Mouse (Mus musculus): ENCODE data around the gene Tdp1.

The Tdp1 gene

DNA sequence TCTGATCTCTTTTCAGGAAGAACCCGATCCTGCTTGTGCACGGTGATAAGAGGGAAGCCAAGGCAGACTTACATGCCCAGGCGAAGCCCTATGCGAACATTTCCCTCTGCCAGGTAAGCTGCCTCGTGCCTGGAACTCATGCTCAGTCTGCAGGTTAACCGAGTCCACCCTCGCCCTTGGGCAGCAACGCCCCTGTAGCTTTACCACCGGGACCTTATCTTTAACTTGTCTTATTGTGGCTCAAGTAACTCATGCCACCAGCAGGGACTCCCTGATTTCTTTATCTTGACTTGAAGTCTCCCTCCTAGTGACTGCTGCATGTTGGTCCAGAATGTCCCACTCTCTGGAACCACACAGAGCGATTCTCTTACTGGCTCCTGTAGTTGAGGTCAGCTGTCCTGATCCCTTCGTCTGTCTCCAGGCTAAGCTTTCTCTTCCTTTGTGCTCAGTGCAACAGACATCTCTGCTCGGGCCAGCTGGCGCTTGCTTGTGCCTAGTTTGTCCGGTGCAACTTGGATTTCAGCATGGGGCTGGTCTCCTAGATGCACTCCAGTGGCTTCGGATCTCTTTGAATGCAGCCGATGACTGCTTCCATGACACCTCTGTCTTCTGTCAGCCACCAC lies 14.0 kb downstream of the Tdp1 start:
- no peak for DNase-seq

DNA sequence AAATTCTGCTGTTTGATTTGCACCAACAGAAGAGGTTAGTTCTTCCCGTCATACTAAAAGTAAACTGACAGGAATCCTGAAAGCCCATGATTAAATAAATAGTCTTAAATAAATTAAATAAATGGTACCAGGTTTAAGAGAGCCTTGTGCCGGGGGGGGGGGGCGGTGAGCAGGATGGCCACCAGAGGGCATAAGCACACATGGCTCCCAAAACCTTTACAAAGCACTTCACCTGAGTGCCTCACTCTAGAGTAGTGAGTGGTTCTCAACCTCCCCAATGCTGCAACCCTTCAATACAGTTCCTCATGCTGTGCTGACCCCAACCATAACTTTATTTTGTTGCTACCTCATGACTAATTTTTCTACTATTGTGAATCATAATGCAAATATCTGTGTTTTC lies 15.7 kb downstream of the Tdp1 start:
- no peak for DNase-seq

DNA sequence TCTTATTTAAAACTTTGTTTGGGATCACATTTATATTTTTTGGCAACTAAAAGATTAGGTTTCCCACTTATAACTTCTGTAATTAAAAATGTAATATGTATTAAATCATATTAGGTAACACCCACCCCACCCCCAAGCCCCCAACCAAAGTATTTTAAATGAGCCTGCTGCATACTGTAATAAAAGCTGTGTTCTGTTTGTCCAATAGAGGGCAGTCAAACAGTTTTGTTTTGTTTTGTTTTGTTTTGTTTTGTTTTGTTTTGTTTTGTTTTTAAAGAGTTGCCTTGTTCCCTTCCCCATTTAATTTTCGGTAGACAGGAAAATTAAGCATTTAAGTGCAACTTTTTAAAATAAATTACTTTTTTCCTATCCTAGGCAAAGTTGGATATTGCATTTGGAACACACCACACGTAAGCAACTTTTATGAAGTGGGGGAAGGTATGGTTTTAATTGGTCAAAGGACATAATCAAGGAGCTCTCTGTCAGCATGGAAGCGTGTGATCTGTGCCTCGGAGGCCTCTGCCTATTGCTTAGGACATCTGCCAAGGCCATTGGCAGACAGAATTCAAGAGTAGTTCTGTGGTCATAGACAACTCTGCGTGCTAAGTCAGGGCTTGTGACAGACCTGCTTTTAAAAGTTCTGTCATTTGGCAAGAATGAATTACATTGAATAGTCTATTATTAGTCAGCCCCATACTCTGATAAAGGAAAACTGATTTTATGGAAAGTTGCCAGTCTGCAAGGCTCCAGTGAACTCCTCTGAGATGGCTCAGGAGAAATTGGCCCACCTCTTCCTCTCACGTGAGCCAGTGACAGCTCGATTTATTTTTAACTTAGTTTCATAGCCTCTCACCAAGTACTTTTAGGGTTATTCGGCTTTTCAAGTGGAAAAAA lies 17.9 kb downstream of the Tdp1 start:
- peak in 1 of 2 experiments; percentile 30 for DNase-seq

DNA sequence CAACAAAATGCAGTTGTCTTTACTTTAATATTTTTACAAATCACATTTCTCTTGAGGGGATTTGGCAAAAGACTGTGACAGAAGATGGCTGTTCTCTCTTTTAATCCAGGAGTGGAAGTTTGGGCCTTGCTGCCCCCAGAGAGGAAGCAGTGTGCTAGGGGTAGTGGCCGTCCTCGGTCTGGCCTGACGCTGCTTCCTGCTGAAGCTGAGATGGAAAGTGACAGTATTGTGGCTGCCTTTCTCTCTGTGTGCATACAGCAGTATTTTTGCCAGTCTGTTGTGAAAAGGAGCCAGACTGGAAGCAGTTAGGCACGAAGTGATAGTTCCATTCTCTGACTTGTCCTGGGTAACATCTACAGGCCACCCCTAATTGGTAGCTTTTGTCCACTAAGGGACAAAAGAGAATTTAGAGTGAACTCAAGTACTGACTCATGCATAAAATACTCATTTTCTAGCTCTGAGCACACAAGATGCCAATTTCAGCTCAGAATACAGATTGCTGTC lies 18.6 kb downstream of the Tdp1 start:
- DNase-seq: peak; percentile 24 to 37

DNA sequence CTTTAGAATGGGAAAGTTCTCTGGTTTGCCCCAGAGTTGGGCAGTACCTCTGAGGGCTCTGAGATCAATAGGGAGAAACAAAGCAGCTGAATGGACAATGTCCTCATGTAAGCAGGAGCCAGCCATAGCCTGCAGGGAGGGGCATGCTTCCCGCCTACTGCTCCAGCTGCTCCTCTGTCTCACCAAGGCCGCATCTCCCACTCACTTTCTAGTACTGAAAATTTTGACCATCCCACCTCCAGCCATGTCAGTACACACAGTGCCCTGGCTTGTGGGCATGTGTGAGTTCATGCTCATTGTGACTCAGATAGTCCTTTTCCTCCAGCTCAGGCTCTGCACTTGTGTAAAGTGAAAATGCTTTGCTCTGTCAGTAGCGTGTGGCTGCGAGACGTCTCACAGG lies 20.2 kb downstream of the Tdp1 start:
- DNase-seq: no peak

DNA sequence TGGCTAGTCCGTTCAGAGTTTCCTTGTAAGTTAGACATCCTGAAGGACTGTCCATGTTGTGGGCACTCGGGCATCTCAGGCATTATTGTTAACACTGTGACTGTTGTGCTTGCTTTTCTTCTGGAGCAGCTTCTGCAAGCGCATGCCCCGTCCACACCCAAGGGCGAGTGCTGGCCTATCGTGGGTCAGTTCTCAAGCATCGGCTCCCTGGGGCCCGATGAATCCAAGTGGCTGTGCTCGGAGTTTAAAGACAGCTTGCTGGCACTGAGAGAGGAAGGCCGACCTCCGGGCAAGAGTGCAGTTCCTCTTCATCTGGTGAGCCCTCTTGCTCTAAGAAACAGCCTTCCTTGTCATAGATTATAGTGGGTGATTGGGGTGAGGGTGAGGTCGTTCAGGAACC lies 27.1 kb downstream of the Tdp1 start:
- DNase-seq: peak; percentile 44 to 62

DNA sequence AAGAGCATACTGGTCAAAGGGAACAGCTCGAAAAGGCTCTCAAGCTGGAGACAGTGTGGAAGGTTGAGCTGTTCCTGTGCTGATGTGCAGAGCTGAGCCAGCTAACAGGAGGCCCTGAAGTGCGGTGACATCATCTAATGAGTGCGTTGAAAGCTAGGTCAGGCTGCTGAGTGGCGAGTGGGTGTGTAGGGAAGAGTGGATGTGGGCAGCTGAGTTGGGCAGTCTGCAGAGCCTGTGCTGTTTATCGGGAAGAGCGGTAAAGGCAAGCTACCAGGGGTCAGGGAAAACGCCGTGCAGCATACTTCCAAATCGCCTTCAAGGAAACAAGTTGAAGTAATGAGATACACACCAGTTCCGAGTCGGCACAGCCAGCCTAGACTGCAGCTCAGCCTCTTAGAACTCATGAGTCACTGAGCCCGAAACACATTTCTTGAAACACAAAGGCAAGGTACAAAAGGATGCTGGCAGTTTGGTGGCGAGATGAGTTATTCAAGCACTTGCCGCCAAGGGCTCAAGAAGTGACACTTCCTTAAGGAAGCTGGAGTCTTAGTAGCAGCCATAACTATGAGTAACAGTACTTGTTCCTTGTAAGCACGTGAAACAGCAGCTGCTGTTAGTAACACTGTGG lies 33.6 kb downstream of the Tdp1 start:
- DNase-seq: no peak

DNA sequence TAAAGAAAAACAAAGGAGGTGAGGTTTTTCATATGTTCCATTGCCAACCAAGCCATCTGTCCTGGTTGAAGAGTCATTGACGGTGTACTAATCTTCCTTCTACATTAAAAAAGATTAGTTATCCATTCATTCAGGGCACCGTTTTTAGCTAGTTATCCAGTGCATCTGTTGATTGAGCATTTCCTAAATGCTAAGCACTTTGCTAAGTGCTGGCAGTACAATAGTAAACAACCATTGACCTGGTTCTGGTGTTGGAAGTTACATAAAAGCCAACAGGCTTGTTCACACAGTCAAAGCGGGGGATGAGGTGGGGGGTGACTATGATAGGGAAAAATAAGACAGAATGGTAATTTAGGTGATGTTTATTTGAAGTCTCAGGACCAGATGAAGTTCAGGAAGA lies 35.3 kb downstream of the Tdp1 start:
- DNase-seq: no peak

DNA sequence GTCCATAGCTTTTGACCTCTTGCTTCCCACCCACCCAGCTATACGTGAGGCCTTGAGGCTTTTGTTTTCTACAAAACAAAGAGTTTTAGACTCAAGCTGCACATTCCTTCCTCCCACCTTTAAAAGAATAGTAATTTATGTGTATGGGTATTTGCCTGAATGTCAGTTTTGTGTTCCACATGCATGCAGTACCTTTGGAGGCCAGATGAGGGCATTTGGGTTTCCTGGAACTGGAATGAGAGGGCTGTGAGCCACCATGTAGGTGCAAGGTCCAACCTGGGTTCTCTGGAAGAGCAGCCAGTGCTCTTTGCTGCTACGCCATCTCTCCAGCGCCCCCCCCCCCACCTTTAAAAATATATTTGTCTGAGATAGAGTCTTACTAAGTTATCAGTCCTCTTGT lies 36.7 kb downstream of the Tdp1 start:
- peak; percentile 49 to 55 for DNase-seq

DNA sequence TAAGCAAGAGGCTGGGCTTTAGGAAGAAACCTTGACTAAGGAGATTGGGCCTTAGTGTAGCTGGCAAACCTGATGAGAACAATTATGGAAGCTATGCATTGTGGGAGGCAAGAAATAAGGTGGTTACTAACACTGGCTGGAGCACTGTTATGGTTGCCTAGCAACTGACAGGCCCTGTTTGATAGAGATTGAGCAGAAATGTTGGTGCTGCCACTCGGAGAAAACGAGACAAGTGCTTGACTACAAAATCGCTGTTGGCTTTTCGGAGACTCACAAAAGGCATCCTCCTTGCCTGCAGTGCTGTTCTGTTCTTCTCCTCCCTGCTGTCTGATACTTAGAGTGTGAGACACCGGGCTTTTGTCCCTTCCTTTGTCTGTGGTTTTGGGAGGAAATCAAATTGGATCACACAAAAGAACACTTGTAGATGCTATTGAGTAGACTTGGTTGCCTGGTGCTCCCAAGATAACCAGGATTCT lies 38.9 kb downstream of the Tdp1 start:
- DNase-seq: no peak

DNA sequence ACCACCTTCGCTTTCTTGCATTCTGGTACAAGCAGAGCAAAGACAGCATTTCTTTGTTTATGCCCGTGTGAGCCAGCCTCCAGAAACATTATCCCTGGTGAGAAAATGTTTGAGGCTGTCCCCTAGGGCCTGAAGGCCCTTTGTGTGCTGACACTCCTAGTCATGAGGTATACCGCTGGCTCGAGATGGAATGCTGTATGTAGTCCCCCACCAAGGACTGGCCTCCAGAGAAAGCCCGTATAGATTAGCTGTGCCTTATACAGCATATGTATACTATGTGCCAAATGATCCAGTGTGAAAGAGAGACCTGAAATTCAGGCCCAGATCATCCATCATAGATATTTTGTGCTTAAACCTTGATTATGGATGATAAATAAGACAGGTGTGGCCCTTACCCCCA lies 39.4 kb downstream of the Tdp1 start:
- DNase-seq: no peak

DNA sequence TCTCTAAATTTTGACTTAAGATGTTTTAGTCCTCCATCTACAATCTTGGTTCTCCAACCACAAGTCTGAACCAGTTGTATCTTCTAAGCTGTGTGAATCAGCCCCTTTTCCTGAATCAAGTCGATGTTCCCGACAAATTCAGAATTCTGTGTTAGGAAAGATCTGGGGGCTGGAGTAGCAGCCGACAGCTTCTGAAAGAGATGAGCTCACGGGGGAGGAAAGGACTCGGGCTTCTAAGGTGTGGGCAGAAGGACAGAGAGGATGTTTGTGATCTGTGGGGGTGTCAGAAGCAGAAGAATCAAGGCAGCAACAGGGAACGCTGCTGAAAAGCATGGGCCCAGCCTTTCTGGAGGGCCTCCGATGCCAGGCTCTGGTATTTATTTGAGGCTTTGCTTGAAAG lies 44.0 kb downstream of the Tdp1 start:
- no peak for DNase-seq

DNA sequence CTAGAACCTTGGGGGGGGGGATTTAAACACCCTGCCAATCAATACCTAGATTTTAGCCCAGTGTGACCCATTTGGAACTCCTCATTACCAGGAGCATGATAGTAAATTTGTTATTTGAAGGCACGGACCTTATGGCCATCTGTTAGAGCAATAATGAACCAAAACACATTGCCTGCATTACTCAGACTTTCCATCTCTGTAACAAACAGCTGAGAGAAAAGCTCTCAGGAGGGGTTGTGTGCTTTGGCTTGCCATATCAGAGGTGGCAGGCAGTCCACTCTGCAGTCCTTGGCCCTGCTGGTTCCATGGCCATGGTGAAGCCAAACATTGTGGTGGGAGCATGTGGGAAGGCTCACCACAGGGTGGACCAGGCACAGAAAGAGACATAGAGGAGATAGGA lies 44.8 kb downstream of the Tdp1 start:
- DNase-seq: no peak

DNA sequence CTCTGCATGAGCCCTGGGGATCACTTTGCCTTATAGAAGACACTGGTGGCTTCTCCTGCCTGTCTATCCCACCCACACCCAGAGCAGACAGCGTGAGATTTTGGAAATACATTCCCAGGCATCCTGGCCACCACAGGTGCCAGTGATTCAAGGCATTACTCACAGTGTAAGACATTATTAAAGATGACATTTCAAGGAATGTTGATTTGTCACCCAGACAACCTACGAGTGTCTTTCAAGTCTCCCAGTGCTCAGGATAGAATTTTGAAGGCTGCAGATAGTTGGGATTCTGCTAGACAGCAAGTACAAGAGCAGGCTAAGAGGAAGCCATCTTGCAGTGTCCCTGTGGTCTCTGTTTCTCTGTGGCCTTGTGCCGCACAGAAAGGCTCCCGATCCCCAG lies 47.9 kb downstream of the Tdp1 start:
- DNase-seq: no peak

DNA sequence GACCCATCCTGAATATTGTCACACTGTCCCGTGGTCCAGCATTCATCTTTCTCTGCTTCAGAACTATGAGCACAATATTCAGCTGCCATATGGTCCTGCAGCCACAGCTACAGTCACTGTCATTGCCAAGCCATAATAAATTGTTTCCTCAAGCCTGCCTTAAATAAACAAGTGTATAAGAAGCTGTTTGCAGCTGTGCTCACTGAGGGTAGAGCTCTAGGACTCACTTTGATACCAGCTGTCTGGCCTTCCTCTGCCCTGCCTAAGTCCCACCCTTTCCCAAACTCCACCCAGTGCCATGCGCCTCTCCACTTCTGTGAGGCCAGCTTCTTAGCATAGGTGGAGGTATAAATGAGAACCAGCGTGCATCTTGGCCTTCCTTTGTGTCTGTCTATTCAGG lies 49.3 kb downstream of the Tdp1 start:
- no peak for DNase-seq

DNA sequence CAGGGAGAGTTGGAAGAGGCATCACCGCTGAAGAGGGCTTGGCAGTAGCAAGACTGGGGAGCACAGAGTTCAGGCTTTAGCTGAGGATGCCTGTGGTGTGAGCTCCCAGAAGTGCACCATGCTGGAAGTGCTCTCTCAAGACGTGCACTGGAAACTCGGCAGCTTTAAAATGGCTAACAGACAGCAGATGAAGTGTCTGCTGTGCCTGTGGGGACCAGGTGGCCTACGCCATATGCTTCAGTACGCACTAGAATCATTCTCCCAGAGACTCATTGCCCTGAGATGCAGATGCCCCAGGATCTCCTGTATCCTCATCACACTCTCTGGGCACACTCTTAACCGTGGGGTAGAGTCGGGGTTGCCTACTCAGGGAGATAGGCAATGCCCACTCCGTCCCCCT lies 51.1 kb downstream of the Tdp1 start:
- DNase-seq: no peak

DNA sequence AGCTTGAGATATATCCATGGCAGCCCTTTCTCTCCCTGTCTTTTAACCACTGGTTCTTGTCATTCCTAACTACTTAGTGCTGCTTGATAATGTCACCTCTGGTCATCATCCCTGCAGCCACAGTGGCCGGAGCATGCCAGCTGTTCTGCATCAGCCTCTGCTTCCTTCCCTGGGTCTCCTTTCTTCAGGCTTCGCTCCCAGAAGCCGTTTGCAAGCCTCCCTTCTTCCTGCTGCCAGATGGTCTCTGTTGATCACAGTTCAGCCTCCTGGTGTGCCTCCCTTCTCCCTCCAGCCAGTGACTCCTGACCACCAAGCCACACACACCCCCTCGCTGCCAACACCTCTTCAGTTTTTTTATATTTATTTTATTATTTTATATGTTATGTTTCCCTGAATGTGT lies 54.2 kb downstream of the Tdp1 start:
- DNase-seq: peak; percentile 73 to 79

DNA sequence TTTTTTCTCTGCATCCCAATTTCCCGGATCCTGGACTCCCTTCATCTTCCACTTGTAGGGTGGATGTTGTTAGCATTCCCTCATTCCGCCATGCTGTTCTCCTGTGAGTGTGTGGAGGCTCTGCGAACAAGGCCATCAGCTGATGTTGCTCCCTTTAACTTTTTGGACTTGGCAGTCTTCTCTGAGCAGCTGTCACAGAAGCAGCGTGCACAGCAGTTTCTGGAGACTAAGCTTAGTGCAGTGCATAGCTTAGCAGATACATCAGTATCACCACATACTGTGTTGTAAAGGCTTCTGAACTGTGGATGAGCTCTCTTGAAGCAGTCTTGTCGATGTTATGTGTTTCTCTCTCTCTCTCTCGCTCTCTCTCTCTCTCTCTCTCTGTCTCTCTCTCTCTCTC lies 54.9 kb downstream of the Tdp1 start:
- peak in 1 of 2 experiments; percentile 27 for DNase-seq

DNA sequence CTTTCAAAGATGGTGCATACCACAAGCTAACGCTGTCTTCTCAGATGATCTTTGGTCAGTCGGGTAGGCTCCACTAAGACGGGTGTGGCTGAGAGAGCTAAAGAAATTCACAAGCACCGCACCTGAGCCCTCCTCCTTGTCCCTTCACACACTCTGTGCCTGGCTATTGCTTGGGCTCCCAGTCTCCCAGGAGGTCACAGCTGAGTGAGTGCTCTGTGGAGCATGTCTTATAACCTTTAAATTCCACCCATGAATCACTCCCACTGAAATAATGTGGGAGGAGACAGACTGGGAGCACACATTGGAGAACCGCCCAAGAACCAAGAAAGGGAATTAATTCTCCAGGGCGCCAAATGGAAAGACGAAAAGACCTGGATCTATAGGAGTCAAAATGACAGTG lies 56.4 kb downstream of the Tdp1 start:
- peak; percentile 49 to 67 for DNase-seq

DNA sequence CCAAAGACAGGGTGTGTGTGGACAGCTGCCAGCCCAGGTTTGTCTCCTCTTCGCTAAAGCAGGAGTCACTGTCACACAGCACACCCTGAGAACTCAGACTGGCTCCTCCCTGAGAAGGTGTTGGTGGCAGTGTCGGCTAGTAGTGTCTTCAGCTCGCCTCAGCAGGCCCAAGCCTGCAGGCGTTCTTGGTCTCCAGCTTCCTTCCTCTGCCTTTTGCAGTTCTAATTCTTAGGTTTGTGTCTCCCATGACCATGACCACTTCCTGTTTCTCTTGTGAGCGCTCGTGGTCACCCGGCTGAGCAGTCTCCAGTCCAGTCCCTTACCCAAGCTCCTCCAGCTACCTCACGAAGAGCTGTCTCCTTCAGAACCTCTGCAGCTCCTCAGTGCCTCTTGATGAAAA lies 58.1 kb downstream of the Tdp1 start:
- no peak for DNase-seq

DNA sequence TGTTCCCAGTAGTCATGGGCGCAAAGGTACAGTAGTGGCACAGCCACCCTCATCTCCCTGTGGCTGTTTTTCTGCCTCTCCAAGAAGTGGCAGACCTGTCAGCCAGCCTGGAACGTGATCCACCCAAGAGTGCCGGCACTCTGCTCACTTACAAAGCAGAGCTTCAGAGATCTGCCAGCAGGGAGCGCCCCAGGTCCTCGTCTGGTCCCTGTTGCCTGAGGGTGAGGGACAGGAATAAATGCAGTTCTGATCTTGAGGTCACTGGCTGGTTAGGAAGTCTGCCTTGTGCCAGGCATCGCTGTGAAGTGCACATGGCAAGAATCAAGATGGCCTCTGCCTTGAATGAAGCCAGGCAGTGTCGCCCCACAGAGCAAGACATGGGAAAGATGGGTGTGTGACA lies 68.6 kb downstream of the Tdp1 start:
- peak; percentile 76 to 78 for DNase-seq

DNA sequence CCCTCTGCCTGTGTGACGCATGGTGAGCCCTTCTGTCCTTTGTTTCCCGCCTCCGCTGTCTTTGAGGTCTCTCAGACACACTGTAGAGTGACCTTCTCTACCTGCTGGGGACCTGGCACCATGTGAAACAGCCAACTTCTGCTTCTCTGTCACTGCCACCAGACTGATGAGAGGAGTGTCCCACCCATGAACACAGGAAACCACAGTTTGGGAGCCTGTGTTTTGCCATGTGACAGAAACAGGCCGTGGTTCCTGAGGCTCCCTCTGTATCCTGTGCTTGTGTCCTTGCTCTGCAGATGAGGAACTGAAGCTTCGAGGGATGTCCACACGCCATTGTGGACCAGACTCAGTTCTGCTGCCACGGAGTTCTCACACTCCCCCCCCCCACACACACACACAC lies 72.1 kb downstream of the Tdp1 start:
- no peak for DNase-seq
